Mouse (Mus musculus): ENCODE data around the gene Tcea3.

DNA sequence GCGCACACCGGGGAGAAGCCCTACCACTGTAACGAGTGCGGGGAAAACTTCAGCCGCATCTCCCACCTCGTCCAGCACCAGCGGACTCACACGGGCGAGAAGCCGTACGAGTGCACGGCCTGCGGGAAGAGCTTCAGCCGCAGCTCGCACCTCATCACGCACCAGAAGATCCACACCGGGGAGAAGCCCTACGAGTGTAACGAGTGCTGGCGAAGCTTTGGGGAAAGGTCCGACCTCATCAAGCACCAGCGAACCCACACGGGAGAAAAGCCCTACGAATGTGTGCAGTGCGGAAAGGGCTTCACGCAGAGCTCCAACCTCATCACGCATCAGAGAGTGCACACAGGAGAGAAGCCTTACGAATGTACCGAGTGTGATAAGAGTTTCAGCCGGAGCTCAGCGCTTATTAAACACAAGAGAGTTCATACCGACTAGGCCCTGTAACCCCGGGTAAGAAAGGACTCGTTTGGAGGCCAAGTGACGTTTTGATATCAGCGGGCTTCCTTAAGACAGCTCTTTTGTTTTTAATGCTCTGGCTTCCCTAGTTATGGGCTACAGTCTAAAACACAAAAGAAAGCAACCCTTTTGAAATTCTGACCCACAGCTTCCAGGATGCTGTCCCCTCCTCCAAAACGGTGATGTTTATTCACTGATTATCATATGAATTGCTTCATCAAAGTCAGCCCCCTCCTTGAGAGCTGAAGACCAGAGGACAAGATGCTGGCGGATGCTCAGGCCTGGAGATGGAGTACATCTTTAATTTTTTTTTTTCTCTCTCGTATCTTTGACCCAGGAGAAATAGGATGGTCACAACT lies 43.5 kb downstream of the Tcea3 start:
- TF ChIP-seq POLR2A (IDR thresholded peaks at IDR 0.05; ENCODE audit: control insufficient read depth, extremely low read depth, insufficient read depth, low read length, poor library complexity) (no peak), CTCF (IDR thresholded peaks at IDR 0.05; ENCODE audit: borderline replicate concordance, control insufficient read depth, extremely low read depth, insufficient read depth, low read length, poor library complexity) (no peak)

Measured in thymus, adult 2 months (tissue).